Mouse (Mus musculus): ENCODE data around the gene Gm2431. TPM values are rescaled to one million over a fixed set of nuclear protein-coding genes. Genes with fewer than 3 reads are reported as not detected.
"Not testable (repeated sequence)": the region's sequence is repeated elsewhere in the genome, so short reads cannot be mapped to it uniquely, and the experiment has no call there.

Gm2431 gene
- polyA plus RNA-seq, 1 experiment: not detected

DNA sequence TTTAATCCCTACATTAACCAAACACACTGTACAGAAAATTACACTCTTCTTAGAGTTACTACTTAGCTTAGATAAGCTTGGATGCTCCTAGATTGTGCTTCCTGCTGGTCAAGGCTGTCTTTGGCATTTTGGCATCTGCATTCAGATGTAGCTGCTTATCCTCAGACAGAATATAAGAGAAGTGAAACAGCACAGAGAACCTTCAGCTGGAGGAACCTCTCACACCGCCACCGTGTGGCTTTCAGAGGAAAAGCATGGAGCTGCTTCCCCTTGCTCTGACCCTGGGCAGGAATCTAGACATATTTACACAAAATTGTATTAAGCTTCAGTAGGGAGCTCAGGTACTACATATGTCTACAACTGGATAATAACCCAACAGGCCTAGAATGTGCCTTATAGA, 2.6 kb downstream of the Gm2431 start:
- H3K79me3 ChIP-seq (ENCODE audit: low read depth): no peaks in the 10 kb centered on the region
- no peaks in the 10 kb centered on the region for H3K27me3 ChIP-seq (ENCODE audit: control insufficient read depth, insufficient read depth, insufficient read length)
- no peaks in the 10 kb centered on the region for H3K79me2 ChIP-seq (ENCODE audit: control insufficient read depth, insufficient read depth)
- H3K4me3 ChIP-seq (ENCODE audit: insufficient read depth, poor library complexity, severe bottlenecking): no peak overlapping the region
- H3K36me3 ChIP-seq (ENCODE audit: control insufficient read depth, insufficient read depth): no peaks in the 10 kb centered on the region
- TF ChIP-seq CTCF (IDR thresholded peaks at IDR 0.05; ENCODE audit: control insufficient read depth, insufficient read depth, insufficient read length) (peak; percentile 26), MYOG (IDR thresholded peaks at IDR 0.05; ENCODE audit: control insufficient read depth, extremely low read depth, insufficient read length) (no peak), MAX (IDR thresholded peaks at IDR 0.05) (no peak)
- no peak overlapping the region for H3ac ChIP-seq (ENCODE audit: control insufficient read depth, insufficient read length, low read depth)

DNA sequence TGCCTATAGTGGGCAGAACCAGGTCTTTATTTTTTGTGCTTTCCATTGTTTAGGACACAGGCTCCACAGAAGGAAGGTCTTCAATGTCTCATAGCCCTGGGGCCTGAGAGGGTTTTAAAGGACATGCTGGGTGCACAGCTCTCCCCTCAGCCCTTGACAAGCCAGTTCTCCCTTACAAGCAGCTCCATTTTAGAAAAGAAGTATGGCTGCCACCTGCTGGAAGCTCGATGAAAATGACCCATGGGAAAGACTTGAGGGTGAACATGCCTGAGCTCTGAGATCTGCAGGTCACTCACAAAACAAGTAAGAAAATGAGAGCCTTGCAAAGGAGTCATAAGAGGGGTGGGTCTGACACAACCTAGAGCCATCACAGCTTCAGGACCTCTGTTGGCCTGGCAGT, 8.3 kb downstream of the Gm2431 start:
- Histone ChIP-seq H3K4me3 (ENCODE audit: insufficient read depth, poor library complexity, severe bottlenecking) (no peak overlapping the region), H3K79me2 (ENCODE audit: control insufficient read depth, insufficient read depth) (no peaks in the 10 kb centered on the region), H3K36me3 (ENCODE audit: control insufficient read depth, insufficient read depth) (no peaks in the 10 kb centered on the region), H3K27me3 (ENCODE audit: control insufficient read depth, insufficient read depth, insufficient read length) (no peaks in the 10 kb centered on the region), H3K79me3 (ENCODE audit: low read depth) (no peaks in the 10 kb centered on the region), H3ac (ENCODE audit: control insufficient read depth, insufficient read length, low read depth) (no peak overlapping the region)
- TF ChIP-seq USF1 (IDR thresholded peaks at IDR 0.05; ENCODE audit: low read depth) (no peak), MYOD1 (IDR thresholded peaks at IDR 0.05; ENCODE audit: control insufficient read depth, insufficient read length, low read depth) (no peak), CEBPB (IDR thresholded peaks at IDR 0.05; ENCODE audit: low read depth) (no peak), CTCF (IDR thresholded peaks at IDR 0.05; ENCODE audit: control insufficient read depth, insufficient read depth, insufficient read length) (no peak), FOSL1 (IDR thresholded peaks at IDR 0.05; ENCODE audit: insufficient read depth, low read length, poor library complexity, severe bottlenecking) (no peak), MYOG (IDR thresholded peaks at IDR 0.05; ENCODE audit: control insufficient read depth, extremely low read depth, insufficient read length) (no peak), MAX (IDR thresholded peaks at IDR 0.05) (no peak)

DNA sequence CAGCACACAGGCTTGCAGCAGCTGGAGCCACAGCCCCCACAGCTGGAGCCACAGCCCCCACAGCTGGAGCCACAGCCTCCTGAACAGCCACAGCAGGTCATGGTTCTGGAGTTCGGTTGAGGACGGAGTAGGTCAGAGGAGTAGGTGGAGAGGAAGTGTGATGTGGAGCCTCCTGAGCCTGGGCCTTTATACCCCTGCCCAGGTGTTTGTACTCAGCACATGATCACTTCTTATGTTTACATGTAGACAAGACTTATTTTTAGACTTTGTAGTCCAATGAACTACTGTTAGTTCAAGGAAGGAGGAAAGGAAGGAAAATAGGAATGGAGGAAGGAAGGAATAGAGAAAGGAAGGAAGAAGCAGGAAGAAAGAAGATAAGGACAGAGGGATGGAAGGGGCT, 17.2 kb downstream of the Gm2431 start, which contains the start of gene Gm40460:
Gene Gm40460, minus strand, starts transcription at position 101 of the 400 bp plus-strand sequence.
- H3K4me3 ChIP-seq (ENCODE audit: insufficient read depth, poor library complexity, severe bottlenecking): no peak within 1 kb of the TSS
- peaks cover 20% of the 10 kb centered on the region for H3K27me3 ChIP-seq (ENCODE audit: control insufficient read depth, insufficient read depth, insufficient read length)
- H3ac ChIP-seq (ENCODE audit: control insufficient read depth, insufficient read length, low read depth): no peak within 1 kb of the TSS
- no peak for TF ChIP-seq MYOD1 (IDR thresholded peaks at IDR 0.05; ENCODE audit: control insufficient read depth, insufficient read length, low read depth)
- no peak for TF ChIP-seq FOSL1 (IDR thresholded peaks at IDR 0.05; ENCODE audit: insufficient read depth, low read length, poor library complexity, severe bottlenecking)
- no peak for TF ChIP-seq MYOG (IDR thresholded peaks at IDR 0.05; ENCODE audit: control insufficient read depth, extremely low read depth, insufficient read length)
- no peak for TF ChIP-seq CEBPB (IDR thresholded peaks at IDR 0.05; ENCODE audit: low read depth)
- no peak for TF ChIP-seq MAX (IDR thresholded peaks at IDR 0.05)
- TF ChIP-seq CTCF (IDR thresholded peaks at IDR 0.05; ENCODE audit: control insufficient read depth, insufficient read depth, insufficient read length): no peak
- no peak for TF ChIP-seq USF1 (IDR thresholded peaks at IDR 0.05; ENCODE audit: low read depth)
- H3K36me3 ChIP-seq (ENCODE audit: control insufficient read depth, insufficient read depth): no peaks in the 10 kb centered on the region
- no peaks in the 10 kb centered on the region for H3K79me3 ChIP-seq (ENCODE audit: low read depth)
- H3K79me2 ChIP-seq (ENCODE audit: control insufficient read depth, insufficient read depth): no peaks in the 10 kb centered on the region

DNA sequence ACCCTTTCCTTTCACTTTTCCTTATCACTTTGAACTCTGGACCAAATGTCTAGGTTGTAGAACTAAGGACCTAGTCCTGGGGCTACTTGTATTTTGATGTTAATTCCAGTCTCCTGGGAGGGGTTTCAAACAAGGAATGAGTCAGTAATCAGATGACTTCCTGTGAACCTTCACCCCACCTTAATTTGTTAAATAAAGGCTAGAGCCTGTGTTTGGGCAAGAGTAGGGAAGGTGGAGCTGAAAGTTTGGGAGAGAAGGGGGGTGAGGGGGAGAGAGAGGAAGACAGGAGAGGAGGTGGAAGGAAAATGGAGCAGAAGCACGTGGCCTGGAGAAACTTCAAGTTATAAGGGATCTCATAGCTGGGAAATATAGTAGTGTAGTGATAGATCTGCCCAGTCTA, 26.6 kb downstream of the Gm2431 start:
- no peaks in the 10 kb centered on the region for H3K27me3 ChIP-seq (ENCODE audit: control insufficient read depth, insufficient read depth, insufficient read length)
- no peaks in the 10 kb centered on the region for H3K79me2 ChIP-seq (ENCODE audit: control insufficient read depth, insufficient read depth)
- no peaks in the 10 kb centered on the region for H3K36me3 ChIP-seq (ENCODE audit: control insufficient read depth, insufficient read depth)
- no peak overlapping the region for H3ac ChIP-seq (ENCODE audit: control insufficient read depth, insufficient read length, low read depth)
- no peak for TF ChIP-seq FOSL1 (IDR thresholded peaks at IDR 0.05; ENCODE audit: insufficient read depth, low read length, poor library complexity, severe bottlenecking)
- no peak for TF ChIP-seq CEBPB (IDR thresholded peaks at IDR 0.05; ENCODE audit: low read depth)
- TF ChIP-seq MYOG (IDR thresholded peaks at IDR 0.05; ENCODE audit: control insufficient read depth, extremely low read depth, insufficient read length): no peak
- TF ChIP-seq MAX (IDR thresholded peaks at IDR 0.05): no peak
- no peak for TF ChIP-seq MYOD1 (IDR thresholded peaks at IDR 0.05; ENCODE audit: control insufficient read depth, insufficient read length, low read depth)
- no peak for TF ChIP-seq USF1 (IDR thresholded peaks at IDR 0.05; ENCODE audit: low read depth)
- no peak for TF ChIP-seq CTCF (IDR thresholded peaks at IDR 0.05; ENCODE audit: control insufficient read depth, insufficient read depth, insufficient read length)
- no peak overlapping the region for H3K4me3 ChIP-seq (ENCODE audit: insufficient read depth, poor library complexity, severe bottlenecking)
- H3K79me3 ChIP-seq (ENCODE audit: low read depth): no peaks in the 10 kb centered on the region

DNA sequence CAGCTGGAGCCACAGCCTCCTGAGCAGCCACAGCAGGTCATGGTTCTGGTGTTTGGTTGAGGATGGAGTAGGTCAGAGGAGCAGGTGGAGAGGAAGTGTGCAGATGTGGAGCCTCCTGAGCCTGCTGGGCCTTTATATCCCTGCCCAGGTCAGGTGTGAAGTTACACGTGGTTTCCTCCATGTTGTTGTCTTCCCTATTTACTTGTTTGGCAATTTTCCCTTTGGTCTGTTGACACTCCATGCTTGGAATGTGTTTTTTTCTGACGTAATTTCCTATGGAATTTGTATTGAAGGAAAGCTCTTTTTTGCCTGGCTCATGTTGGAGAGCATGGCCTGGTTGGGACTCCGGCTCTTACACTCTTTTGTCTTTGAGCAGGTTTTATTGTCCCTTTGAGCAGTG, 28.3 kb downstream of the Gm2431 start, which contains the start of gene Krtap5-5:
Gene Krtap5-5, minus strand, starts transcription at position 101 of the 400 bp plus-strand sequence.
- H3ac ChIP-seq (ENCODE audit: control insufficient read depth, insufficient read length, low read depth); H3K79me3 ChIP-seq (ENCODE audit: low read depth); H3K27me3 ChIP-seq (ENCODE audit: control insufficient read depth, insufficient read depth, insufficient read length); H3K4me3 ChIP-seq (ENCODE audit: insufficient read depth, poor library complexity, severe bottlenecking); H3K36me3 ChIP-seq (ENCODE audit: control insufficient read depth, insufficient read depth); H3K79me2 ChIP-seq (ENCODE audit: control insufficient read depth, insufficient read depth): not testable (repeated sequence)

DNA sequence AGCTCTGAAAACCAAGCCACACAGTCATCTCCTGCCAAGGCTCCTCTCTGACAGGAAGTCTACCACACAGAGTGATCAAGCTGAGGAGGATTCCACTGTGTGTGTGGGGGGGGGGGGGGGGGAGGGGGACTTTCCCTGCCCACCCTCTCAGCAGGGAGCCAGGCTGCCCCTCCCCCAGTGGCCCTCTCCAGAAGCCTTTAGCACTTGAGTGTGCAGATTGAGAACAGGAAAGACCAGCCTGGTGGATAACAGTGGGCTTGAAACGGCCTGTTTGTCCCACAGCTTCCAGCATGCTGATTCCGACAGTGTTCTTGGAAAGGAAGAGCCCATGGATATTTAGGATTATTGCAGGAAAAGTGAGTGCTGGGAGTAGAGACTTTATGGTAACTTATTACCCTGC, 33.6 kb downstream of the Gm2431 start:
- no peak for TF ChIP-seq MAX (IDR thresholded peaks at IDR 0.05)
- no peak for TF ChIP-seq CEBPB (IDR thresholded peaks at IDR 0.05; ENCODE audit: low read depth)
- no peak for TF ChIP-seq USF1 (IDR thresholded peaks at IDR 0.05; ENCODE audit: low read depth)
- TF ChIP-seq MYOD1 (IDR thresholded peaks at IDR 0.05; ENCODE audit: control insufficient read depth, insufficient read length, low read depth): no peak
- no peak for TF ChIP-seq FOSL1 (IDR thresholded peaks at IDR 0.05; ENCODE audit: insufficient read depth, low read length, poor library complexity, severe bottlenecking)
- TF ChIP-seq MYOG (IDR thresholded peaks at IDR 0.05; ENCODE audit: control insufficient read depth, extremely low read depth, insufficient read length): no peak
- TF ChIP-seq CTCF (IDR thresholded peaks at IDR 0.05; ENCODE audit: control insufficient read depth, insufficient read depth, insufficient read length): no peak
- no peak overlapping the region for H3ac ChIP-seq (ENCODE audit: control insufficient read depth, insufficient read length, low read depth)
- no peaks in the 10 kb centered on the region for H3K79me3 ChIP-seq (ENCODE audit: low read depth)
- peaks cover 13% of the 10 kb centered on the region for H3K27me3 ChIP-seq (ENCODE audit: control insufficient read depth, insufficient read depth, insufficient read length)
- no peaks in the 10 kb centered on the region for H3K36me3 ChIP-seq (ENCODE audit: control insufficient read depth, insufficient read depth)
- no peak overlapping the region for H3K4me3 ChIP-seq (ENCODE audit: insufficient read depth, poor library complexity, severe bottlenecking)
- H3K79me2 ChIP-seq (ENCODE audit: control insufficient read depth, insufficient read depth): no peaks in the 10 kb centered on the region

DNA sequence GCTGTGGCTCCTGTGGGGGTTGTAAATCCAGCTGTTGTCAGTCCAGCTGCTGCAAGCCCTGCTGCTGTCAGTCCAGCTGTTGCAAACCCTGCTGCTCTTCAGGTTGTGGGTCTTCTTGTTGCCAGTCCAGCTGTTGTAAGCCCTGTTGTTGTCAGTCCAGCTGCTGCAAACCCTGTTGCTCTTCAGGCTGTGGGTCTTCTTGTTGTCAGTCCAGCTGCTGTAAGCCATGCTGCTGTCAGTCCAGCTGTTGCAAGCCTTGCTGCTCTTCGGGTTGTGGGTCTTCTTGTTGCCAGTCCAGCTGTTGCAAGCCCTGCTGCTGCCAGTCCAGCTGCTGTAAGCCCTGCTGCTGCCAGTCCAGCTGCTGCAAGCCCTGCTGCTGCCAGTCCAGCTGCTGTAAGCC, 46.0 kb downstream of the Gm2431 start:
- H3K79me3 ChIP-seq (ENCODE audit: low read depth); H3K4me3 ChIP-seq (ENCODE audit: insufficient read depth, poor library complexity, severe bottlenecking); H3K27me3 ChIP-seq (ENCODE audit: control insufficient read depth, insufficient read depth, insufficient read length); H3K36me3 ChIP-seq (ENCODE audit: control insufficient read depth, insufficient read depth); H3ac ChIP-seq (ENCODE audit: control insufficient read depth, insufficient read length, low read depth); H3K79me2 ChIP-seq (ENCODE audit: control insufficient read depth, insufficient read depth): not testable (repeated sequence)

All from C2C12 (cell line).